Mouse (Mus musculus) ovary, adult 18-20 months (tissue): ENCODE measurements at regions not wholly inside any gene's neighbourhood (a gene's known extent, or its start where the extent isn't known, plus 50 kb on each side); places are given as distances from the start of the nearest gene placed in this dataset.

Experiments used
- DNase-seq: peaks from one replicate; pipeline ENCODE4 v3.0.0; 2022; ENCODE audit warnings: low spot score, mixed read lengths

- no peak for DNase-seq
Measured at GRCm38 (mm10) chr14:66479181-66479580, 470.2 kb upstream of the Gulo start.

- DNase-seq: no peak
Measured at GRCm38 (mm10) chr14:66478562-66478961, 469.6 kb upstream of the Gulo start.

- no peak for DNase-seq
Measured at GRCm38 (mm10) chr14:66475026-66475425, 466.0 kb upstream of the Gulo start.

- DNase-seq: no peak
Measured at GRCm38 (mm10) chr14:66473251-66473550, 464.2 kb upstream of the Gulo start.

- DNase-seq: no peak
Measured at GRCm38 (mm10) chr14:66472537-66473250, 463.7 kb upstream of the Gulo start.

- DNase-seq: no peak
Measured at GRCm38 (mm10) chr14:66462081-66462480, 453.1 kb upstream of the Gulo start.

- DNase-seq: no peak
Measured at GRCm38 (mm10) chr14:66460795-66461194, 451.8 kb upstream of the Gulo start.

GRCm38 (mm10) chr14:66458696-66459095 lies 449.7 kb upstream of the Gulo start:
- DNase-seq: no peak

GRCm38 (mm10) chr14:66457300-66457699 lies 448.3 kb upstream of the Gulo start:
- DNase-seq: no peak

- DNase-seq: no peak
Measured at GRCm38 (mm10) chr14:66452828-66453227, 443.8 kb upstream of the Gulo start.

- no peak for DNase-seq
Measured at GRCm38 (mm10) chr14:66450351-66450750, 441.3 kb upstream of the Gulo start.

- no peak for DNase-seq
Measured at GRCm38 (mm10) chr14:66442576-66442975, 433.6 kb upstream of the Gulo start.

GRCm38 (mm10) chr14:66441825-66442224 lies 432.8 kb upstream of the Gulo start:
- peak; percentile 5 for DNase-seq

GRCm38 (mm10) chr14:66438572-66438971 lies 429.6 kb upstream of the Gulo start:
- no peak for DNase-seq

GRCm38 (mm10) chr14:66438001-66438400 lies 429.0 kb upstream of the Gulo start:
- DNase-seq: no peak

- DNase-seq: no peak
Measured at GRCm38 (mm10) chr14:66431630-66432029, 422.6 kb upstream of the Gulo start.

- no peak for DNase-seq
Measured at GRCm38 (mm10) chr14:66424141-66424540, 415.1 kb upstream of the Gulo start.
